Mouse (Mus musculus): ENCODE data around the gene Dact3.

The Dact3 gene

GRCm38 (mm10) chr7:16859902-16860651 is 15.0 kb upstream of the Dact3 start:
- DNase-seq, result no peak

- DNase-seq, result no peak
Observed at GRCm38 (mm10) chr7:16867488-16867887, 7.6 kb upstream of the Dact3 start.

GRCm38 (mm10) chr7:16869497-16869896 is 5.6 kb upstream of the Dact3 start:
- DNase-seq, result peak; percentile 93

- DNase-seq, result no peak
Observed at GRCm38 (mm10) chr7:16871600-16871999, 3.5 kb upstream of the Dact3 start.

GRCm38 (mm10) chr7:16872478-16872877 is 2.6 kb upstream of the Dact3 start:
- no peak for DNase-seq

GRCm38 (mm10) chr7:16873392-16873791 is 1.7 kb upstream of the Dact3 start:
- DNase-seq, result no peak

- DNase-seq, result peak; percentile 75
Observed at GRCm38 (mm10) chr7:16874190-16874589, 927 bp upstream of the Dact3 start.

- DNase-seq, result peak; percentile 100
Observed at GRCm38 (mm10) chr7:16874756-16875309, 284 bp upstream of the Dact3 start.

- DNase-seq, result no peak
Observed at GRCm38 (mm10) chr7:16875326-16875725, 209 bp downstream of the Dact3 start.

- no peak for DNase-seq
Observed at GRCm38 (mm10) chr7:16876006-16876405, 889 bp downstream of the Dact3 start.

GRCm38 (mm10) chr7:16876608-16877007 is 1.5 kb downstream of the Dact3 start:
- no peak for DNase-seq

GRCm38 (mm10) chr7:16877717-16878116 is 2.6 kb downstream of the Dact3 start:
- DNase-seq, result no peak

GRCm38 (mm10) chr7:16879796-16880547 is 4.9 kb downstream of the Dact3 start:
- no peak for DNase-seq

- DNase-seq, result no peak
Observed at GRCm38 (mm10) chr7:16880615-16881014, 5.5 kb downstream of the Dact3 start.

GRCm38 (mm10) chr7:16883162-16883561 is 8.0 kb downstream of the Dact3 start:
- DNase-seq, result no peak

- no peak for DNase-seq
Observed at GRCm38 (mm10) chr7:16884334-16884733, 9.2 kb downstream of the Dact3 start.

- no peak for DNase-seq
Observed at GRCm38 (mm10) chr7:16885271-16885776, 10.2 kb downstream of the Dact3 start.

GRCm38 (mm10) chr7:16885905-16886304 is 10.8 kb downstream of the Dact3 start:
- no peak for DNase-seq

GRCm38 (mm10) chr7:16890536-16890935 is 15.4 kb downstream of the Dact3 start:
- DNase-seq, result no peak

GRCm38 (mm10) chr7:16890944-16891343 is 15.8 kb downstream of the Dact3 start:
- DNase-seq, result no peak

GRCm38 (mm10) chr7:16891641-16892351 is 16.7 kb downstream of the Dact3 start, which contains the start of gene Gng8:
Gene Gng8 (plus strand): TSS chr7:16891786.
- peak; percentile 79 for DNase-seq

GRCm38 (mm10) chr7:16892352-16892730 is 17.2 kb downstream of the Dact3 start:
- no peak for DNase-seq

GRCm38 (mm10) chr7:16893612-16894011 is 18.5 kb downstream of the Dact3 start:
- no peak for DNase-seq

All from right cerebral cortex, postnatal 25 days (tissue).